ENCODE assay signal across 10 mouse cellular contexts in genomic region chr8:110130537-110130936, GRCm38 (mm10). TPM values are rescaled to one million over a fixed set of nuclear protein-coding genes. Genes with fewer than 3 reads are reported as not detected.
A peak's percentile ranks its signal among the peaks of the same experiment; 100 is the strongest.
DNase-seq lines count a peak whose midpoint lies in the region; ATAC-seq and TF ChIP-seq lines count a peak whose summit lies in the region.
"Had no signal": no experiment of that assay in that cellular context is flagged by ENCODE, and none has a peak within 500 bp of the region (broad histone marks: within the 10 kb centered on the region; RNA-seq: fewer than 3 reads in every experiment).

No protein-coding gene starts in this region.

- intact Hi-C loops in heart, adult 2 months (cut with DNase I), result loop anchor here (1.0 kb wide), 1 partner anchor 348 kb away; no protein-coding TSS in a partner anchor
- intact Hi-C loops in gastrocnemius, adult 2 months (cut with DNase I), result loop anchor here (5.0 kb wide), 1 partner anchor 347 kb away; no protein-coding TSS in a partner anchor
- intact Hi-C loops in left cerebral cortex, postnatal 25 days (cut with DNase I), result loop anchor here (2.0 to 5.0 kb wide), 2 partner anchors 348 to 472 kb away; no protein-coding TSS in a partner anchor

- no peak overlapping the region for H3K27ac ChIP-seq in heart, adult 2 months
- H3K27ac ChIP-seq in gastrocnemius, adult 2 months, result no peak overlapping the region
- no peak overlapping the region for H3K27ac ChIP-seq in midbrain, embryonic 16.5 days (ENCODE audit: low read length)
- H3K27ac ChIP-seq in stomach, embryonic 15.5 days, result no peak overlapping the region

- TF ChIP-seq EP300 in heart, adult 2 months (IDR thresholded peaks at IDR 0.05; ENCODE audit: insufficient read depth, low read depth, low read length), result no peak

- H3K4me1 ChIP-seq in heart, adult 2 months (ENCODE audit: control insufficient read depth, insufficient read depth, low read length), result no peaks in the 10 kb centered on the region
- no peaks in the 10 kb centered on the region for H3K4me1 ChIP-seq in midbrain, embryonic 16.5 days (ENCODE audit: control insufficient read depth, insufficient read depth, low read length)
- H3K4me1 ChIP-seq in stomach, embryonic 15.5 days, result no peaks in the 10 kb centered on the region

- peak; percentile 85 for TF ChIP-seq CTCF in heart, adult 2 months (IDR thresholded peaks at IDR 0.05)
- TF ChIP-seq CTCF in gastrocnemius, adult 2 months (IDR thresholded peaks at IDR 0.05), result peak; percentile 89

- no peaks in the 10 kb centered on the region for H3K27me3 ChIP-seq in heart, adult 2 months (ENCODE audit: control insufficient read depth, insufficient read depth, low read length)
- no peaks in the 10 kb centered on the region for H3K27me3 ChIP-seq in midbrain, embryonic 16.5 days (ENCODE audit: control insufficient read depth, insufficient read depth, low read depth, low read length)
- no peaks in the 10 kb centered on the region for H3K27me3 ChIP-seq in stomach, embryonic 15.5 days (replicated peaks)

- DNase-seq in heart, adult 2 months, result peak; percentile 31 to 65
- no peak for DNase-seq in heart, adult 11 months
- DNase-seq in cerebellum, postnatal 36 days, result peak; percentile 88 to 90
- peak; percentile 82 for DNase-seq in gastrocnemius, adult 2 months
- peak; percentile 78 for DNase-seq in kidney, adult 18-20 months
- peak; percentile 81 to 83 for DNase-seq in left cerebral cortex, postnatal 25 days (ENCODE audit: low spot score in 2 of 2)

- no peaks in the 10 kb centered on the region for H3K9me3 ChIP-seq in midbrain, embryonic 16.5 days (replicated peaks; ENCODE audit: control insufficient read depth, low read length, poor library complexity, severe bottlenecking)
- H3K9me3 ChIP-seq in stomach, embryonic 15.5 days, result no peaks in the 10 kb centered on the region

- no peaks in the 10 kb centered on the region for H3K79me2 ChIP-seq in heart, adult 2 months (replicated peaks; ENCODE audit: control insufficient read depth, insufficient read depth, low read length)

- peak overlapping the region; percentile 44 for H3K4me2 ChIP-seq in midbrain, embryonic 16.5 days (ENCODE audit: low read length)
- no peak overlapping the region for H3K4me2 ChIP-seq in stomach, embryonic 15.5 days

- H3K36me3 ChIP-seq in heart, adult 2 months (ENCODE audit: control insufficient read depth, insufficient read depth, low read length), result no peaks in the 10 kb centered on the region
- H3K36me3 ChIP-seq in midbrain, embryonic 16.5 days (ENCODE audit: control insufficient read depth, insufficient read depth, low read length), result no peaks in the 10 kb centered on the region
- H3K36me3 ChIP-seq in stomach, embryonic 15.5 days, result no peaks in the 10 kb centered on the region
- H3K36me3 ChIP-seq: G1E had no signal

- TF ChIP-seq POLR2A in heart, adult 2 months (IDR thresholded peaks at IDR 0.05; ENCODE audit: insufficient read depth, low read depth, low read length), result no peak

- H3K4me3 ChIP-seq in heart, adult 2 months, result no peak overlapping the region
- H3K4me3 ChIP-seq in gastrocnemius, adult 2 months, result no peak overlapping the region
- H3K4me3 ChIP-seq in midbrain, embryonic 16.5 days (ENCODE audit: low read depth, low read length), result no peak overlapping the region
- no peak overlapping the region for H3K4me3 ChIP-seq in stomach, embryonic 15.5 days (replicated peaks)

- H3K9ac ChIP-seq in heart, adult 2 months (ENCODE audit: low read depth, low read length), result no peak overlapping the region
- H3K9ac ChIP-seq in midbrain, embryonic 16.5 days (ENCODE audit: low read depth, low read length), result peak overlapping the region; percentile 31; the same call in 1 of the 2 replicates
- H3K9ac ChIP-seq in stomach, embryonic 15.5 days, result no peak overlapping the region

- 19% methylated on average over 13 of the region's 13 CpGs for WGBS in heart, adult 2 months
- WGBS in midbrain, embryonic 16.5 days, result 21% methylated on average over 13 of the region's 13 CpGs
- 18% methylated on average over 13 of the region's 13 CpGs for WGBS in stomach, embryonic 15.5 days

- peak; percentile 51; the same call in 1 of the 2 replicates for ATAC-seq in midbrain, embryonic 16.5 days
- peak; percentile 63; the same call in 1 of the 2 replicates for ATAC-seq in stomach, embryonic 15.5 days (ENCODE audit: insufficient read depth, low FRiP score, low read depth)

RNA-seq across cellular contexts. Expression of gene Gm17720, which starts 28.0 kb away (rescaled TPM):
- not detected for total RNA-seq in heart, adult 2 months (2021)
- polyA plus RNA-seq in heart, adult 2 months (2012; rRNA removed), result not detected in 2 replicates
- not detected for total RNA-seq in gastrocnemius, adult 2 months (2021)
- total RNA-seq in left cerebral cortex, postnatal 25 days (2021), result not detected
- polyA plus RNA-seq in midbrain, embryonic 16.5 days (2015; fragmentation: Nextera tagmentation; extraction: Ambion mirVana), result not detected in 2 replicates
- polyA plus RNA-seq in stomach, embryonic 15.5 days (2015; fragmentation: Nextera tagmentation; extraction: Ambion mirVana), result not detected in 2 replicates
- total RNA-seq: G1E had no signal
- polyA plus RNA-seq: G1E; neural tube, embryonic 14.5 days had no signal

RNA-seq across cellular contexts. Expression of gene Gm21964, which starts 29.5 kb away (rescaled TPM):
- total RNA-seq in heart, adult 2 months (2021), result not detected
- polyA plus RNA-seq in heart, adult 2 months (2012; rRNA removed), result not detected in 2 replicates
- not detected for total RNA-seq in gastrocnemius, adult 2 months (2021)
- not detected for total RNA-seq in left cerebral cortex, postnatal 25 days (2021)
- not detected in 2 replicates for polyA plus RNA-seq in midbrain, embryonic 16.5 days (2015; fragmentation: Nextera tagmentation; extraction: Ambion mirVana)
- polyA plus RNA-seq in stomach, embryonic 15.5 days (2015; fragmentation: Nextera tagmentation; extraction: Ambion mirVana), result not detected in 2 replicates
- total RNA-seq: G1E had no signal
- polyA plus RNA-seq: G1E; neural tube, embryonic 14.5 days had no signal

RNA-seq across cellular contexts. Expression of gene Calb2, which starts 37.5 kb away (rescaled TPM):
- total RNA-seq in heart, adult 2 months (2021), result not detected
- polyA plus RNA-seq in heart, adult 2 months (2012; rRNA removed), result not detected in 2 replicates
- not detected for total RNA-seq in gastrocnemius, adult 2 months (2021)
- 10 to 100 TPM; 24.0 to 25.5 TPM for total RNA-seq in left cerebral cortex, postnatal 25 days (2021)
- polyA plus RNA-seq in midbrain, embryonic 16.5 days (2015; fragmentation: Nextera tagmentation; extraction: Ambion mirVana), result 290 and 313 TPM in 2 replicates
- 0.18 and 0.32 TPM in 2 replicates for polyA plus RNA-seq in stomach, embryonic 15.5 days (2015; fragmentation: Nextera tagmentation; extraction: Ambion mirVana)
- total RNA-seq: G1E had no signal
- polyA plus RNA-seq: G1E had no signal

RNA-seq across cellular contexts. Expression of gene Zfp612, which starts 51.0 kb away (rescaled TPM):
- total RNA-seq in heart, adult 2 months (2021), result 1 to 10 TPM; 6.5 to 6.8 TPM
- 2.7 and 6.4 TPM in 2 replicates for polyA plus RNA-seq in heart, adult 2 months (2012; rRNA removed)
- 1 to 10 TPM; 4.9 to 6.8 TPM for total RNA-seq in gastrocnemius, adult 2 months (2021)
- 10 to 100 TPM; 39.9 TPM for total RNA-seq in left cerebral cortex, postnatal 25 days (2021)
- polyA plus RNA-seq in midbrain, embryonic 16.5 days (2015; fragmentation: Nextera tagmentation; extraction: Ambion mirVana), result 23.2 and 24.0 TPM in 2 replicates
- polyA plus RNA-seq in stomach, embryonic 15.5 days (2015; fragmentation: Nextera tagmentation; extraction: Ambion mirVana), result 7.0 and 7.6 TPM in 2 replicates
- polyA plus RNA-seq: G1E had no signal

Comparison
In these comparisons a context has a peak if more than half of its experiments do, and no peak if none do; other contexts are left out.
1. RNA of gene Calb2, which starts 37.5 kb away (total RNA-seq): 24.0 to 25.5 TPM in left cerebral cortex, postnatal 25 days; not detected in gastrocnemius, adult 2 months and not detected in heart, adult 2 months; every median in the first group is over 10 times any median in the second.